Mouse (Mus musculus) adrenal gland, postnatal 10 days (tissue): Measurements from ENCODE around the gene Glis1. TPM values are rescaled to one million over a fixed set of nuclear protein-coding genes. Genes with fewer than 3 reads are reported as not detected.

Source experiments
- DNase-seq: peaks from one replicate; pipeline ENCODE4 v3.0.0; 2021; ENCODE audit warnings: mixed read lengths
- long read RNA-seq, 2 experiments: library from polyadenylated mRNA; stranded (forward); transcript quantifications; one replicate each; pipeline ENCODE4 v2.0.0; 2021
- total RNA-seq, 2 experiments: library from RNA; stranded (reverse); gene quantifications; 2 replicates each; pipeline ENCODE4 v1.2.3; 2021

Gene Glis1
- under 1 TPM; 0.27 to 0.73 TPM for total RNA-seq
- long read RNA-seq, experiment 1 = 0 reads
- long read RNA-seq, experiment 2 = 0 reads

DNA sequence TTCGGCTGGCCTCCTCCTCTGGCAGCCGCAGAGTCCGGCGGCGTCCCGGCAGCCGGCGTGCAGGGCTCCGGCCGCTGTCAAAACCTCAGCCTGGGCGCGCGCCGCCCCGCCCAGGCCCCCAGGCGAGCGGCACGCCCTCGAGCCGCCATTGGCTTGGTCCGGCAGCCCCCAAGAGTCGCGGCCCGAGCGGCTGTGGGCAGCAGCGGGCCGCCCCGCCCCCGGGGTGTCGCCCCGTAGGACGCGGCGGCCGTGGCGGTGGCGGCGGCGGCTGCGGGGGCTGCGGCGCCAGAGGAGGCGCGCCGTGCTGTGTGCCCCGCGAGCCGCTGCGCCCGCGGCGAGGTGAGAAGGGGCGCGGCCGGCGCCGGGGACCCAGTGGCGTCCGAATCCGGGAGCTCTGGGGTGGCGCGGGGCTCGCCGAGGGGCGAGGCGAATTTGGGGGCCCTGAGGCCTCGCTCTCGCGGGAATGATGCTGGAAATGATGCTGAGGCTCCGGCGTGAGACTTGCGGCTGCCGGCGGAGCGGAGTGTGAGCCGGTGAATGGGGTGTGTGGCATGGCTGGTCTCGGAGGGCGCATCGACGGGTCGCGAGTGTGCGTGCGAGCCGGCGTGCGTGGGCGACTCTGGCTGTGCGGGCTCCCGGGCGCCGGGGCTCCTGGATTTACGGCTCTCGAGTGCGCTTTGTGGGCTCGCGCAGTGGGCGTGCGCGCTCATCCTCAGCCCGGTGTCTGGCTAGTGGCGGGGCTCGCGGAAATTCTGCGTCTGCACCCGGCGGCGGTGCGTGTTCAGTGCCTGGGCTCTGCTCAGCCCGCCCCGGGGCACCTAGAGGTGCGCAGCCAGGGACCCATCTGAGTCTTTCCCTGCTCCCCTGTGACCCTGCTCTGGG is at the start of gene Glis1:
Gene Glis1 (plus strand): TSS at position 236 of the 882 bp plus-strand sequence.
- DNase-seq = peak; percentile 85

DNA sequence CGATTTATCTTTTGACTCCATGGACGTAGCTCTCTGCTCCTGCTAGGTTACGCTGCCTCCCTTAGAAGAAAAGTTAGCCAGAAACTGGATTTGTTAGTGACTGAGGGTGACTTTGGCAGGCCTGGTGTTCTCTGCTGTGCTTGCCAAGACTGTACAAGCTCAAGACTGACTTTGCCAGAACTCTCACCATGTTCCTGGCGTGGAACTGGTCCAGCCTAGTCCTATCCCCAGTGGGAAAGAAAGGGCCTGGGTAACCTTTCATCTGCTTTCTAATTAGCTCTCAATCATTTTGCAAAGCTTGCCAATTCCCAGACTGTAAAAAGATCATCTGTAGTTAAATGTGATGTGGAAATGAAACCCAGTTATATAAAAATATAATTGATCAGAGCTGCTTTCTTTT is 47.4 kb upstream of the Glis1 start:
- DNase-seq = peak; percentile 59

DNA sequence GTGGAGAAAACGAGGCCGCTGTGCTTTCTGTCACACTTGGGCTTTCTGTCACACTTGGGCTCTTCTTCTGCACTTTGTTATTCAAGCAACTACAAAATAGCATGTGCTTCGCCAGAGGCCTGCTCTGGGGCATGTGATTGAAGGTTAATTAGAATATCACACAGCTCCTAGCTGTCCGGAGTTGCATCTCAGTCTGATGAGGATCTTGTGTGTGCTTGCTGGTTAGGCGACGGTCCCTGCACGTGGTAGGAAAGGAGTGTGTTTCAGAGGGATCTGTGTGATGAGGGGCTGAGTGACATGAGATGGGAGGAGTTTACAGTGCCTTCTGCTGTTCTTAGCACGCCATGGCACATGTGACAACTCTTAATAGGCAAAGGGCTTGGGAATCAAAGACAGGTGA is 46.9 kb upstream of the Glis1 start:
- DNase-seq = no peak

DNA sequence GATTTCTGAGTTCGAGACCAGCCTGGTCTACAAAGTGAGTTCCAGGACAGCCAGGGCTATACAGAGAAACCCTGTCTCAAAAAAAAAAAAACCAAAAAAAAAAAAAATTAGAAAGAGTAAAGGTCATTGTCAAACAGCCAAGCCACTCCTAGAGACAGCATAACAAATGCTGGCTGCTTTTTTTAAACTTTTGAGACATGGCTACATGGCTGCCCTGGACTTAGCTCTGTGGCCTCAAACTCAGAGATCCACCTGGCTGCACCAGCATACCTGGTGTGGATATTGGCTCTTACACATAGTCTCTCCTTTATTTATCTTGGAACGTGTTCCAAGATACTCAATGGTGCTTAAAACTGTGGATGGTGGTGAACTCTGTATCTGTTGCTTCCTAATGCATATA is 46.1 kb upstream of the Glis1 start:
- DNase-seq = no peak

DNA sequence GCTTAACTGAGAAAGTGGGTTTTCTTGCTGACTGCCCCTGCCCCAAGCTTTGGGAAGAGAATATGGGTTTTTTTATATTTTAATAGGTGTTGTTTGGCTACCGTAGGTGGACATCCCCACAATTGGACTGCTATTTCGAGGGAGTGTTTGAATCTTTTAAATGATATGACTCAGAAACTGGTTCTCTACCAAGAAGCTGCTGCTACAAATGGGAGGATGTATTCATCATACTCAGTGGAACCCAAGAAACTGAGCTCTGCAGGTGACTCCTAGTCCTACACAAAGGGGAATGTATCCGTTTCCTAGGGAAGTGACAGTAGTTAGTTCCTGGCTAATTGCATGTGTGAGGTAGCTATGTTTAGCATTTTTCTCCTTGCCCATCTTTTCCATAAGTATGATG is 45.0 kb upstream of the Glis1 start:
- DNase-seq = no peak

DNA sequence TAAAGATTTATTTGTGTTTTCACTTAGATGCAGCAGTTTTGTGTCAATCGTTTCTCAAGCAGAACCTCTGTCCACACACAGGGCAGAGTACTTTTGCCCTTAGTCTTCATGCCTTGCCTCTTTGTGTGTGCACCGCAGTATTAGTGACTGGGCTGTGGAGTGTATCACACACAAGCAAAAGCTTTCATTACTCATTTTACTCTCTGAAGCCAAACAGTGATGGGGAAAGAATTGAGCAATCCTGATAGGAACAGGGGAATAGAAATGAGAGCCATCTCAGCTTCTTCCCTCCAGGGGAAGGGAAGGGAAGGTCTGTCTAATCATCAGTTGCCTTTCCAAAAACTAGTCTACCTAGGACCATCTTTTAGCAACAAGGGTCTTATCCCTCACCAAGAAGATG is 40.6 kb upstream of the Glis1 start:
- DNase-seq = no peak

DNA sequence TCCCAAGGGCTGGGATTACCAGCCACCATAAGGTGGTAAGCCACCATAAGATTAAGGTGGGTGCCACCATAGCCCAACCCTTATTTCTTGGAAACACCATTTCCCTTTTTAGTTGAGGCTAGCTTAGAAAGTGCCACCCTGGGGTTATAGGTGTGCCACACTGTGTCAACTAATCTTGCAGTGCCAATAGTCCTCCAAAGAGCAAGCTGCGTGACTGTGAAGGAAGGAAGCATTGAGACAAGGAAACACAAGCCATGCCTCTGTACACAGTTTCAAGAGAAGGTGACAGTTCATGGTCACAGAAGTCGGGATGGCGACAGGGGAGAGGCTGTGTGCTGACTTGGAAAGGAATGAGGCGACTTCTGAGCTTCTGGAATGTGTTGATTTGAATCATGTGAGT is 14.2 kb upstream of the Glis1 start:
- no peak for DNase-seq

DNA sequence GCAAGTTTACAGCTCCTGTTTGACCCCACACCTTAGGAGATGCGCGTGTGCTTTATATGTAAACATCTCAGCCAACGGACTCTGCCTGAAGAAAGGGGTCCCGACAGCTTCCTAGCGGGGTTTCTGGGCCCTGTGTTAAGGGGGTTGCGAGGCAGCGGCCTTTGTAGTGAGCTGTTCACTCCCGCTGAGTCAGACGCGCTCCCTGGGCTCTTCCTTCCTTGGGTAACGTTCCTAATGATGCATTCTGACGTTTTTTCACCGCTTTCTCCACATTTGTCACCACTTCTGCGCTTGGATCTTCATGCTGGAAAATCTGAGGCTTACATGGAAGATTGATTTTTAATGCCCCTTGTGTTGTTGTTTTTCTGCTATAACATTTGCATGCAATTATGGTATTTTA is 12.7 kb upstream of the Glis1 start:
- no peak for DNase-seq

DNA sequence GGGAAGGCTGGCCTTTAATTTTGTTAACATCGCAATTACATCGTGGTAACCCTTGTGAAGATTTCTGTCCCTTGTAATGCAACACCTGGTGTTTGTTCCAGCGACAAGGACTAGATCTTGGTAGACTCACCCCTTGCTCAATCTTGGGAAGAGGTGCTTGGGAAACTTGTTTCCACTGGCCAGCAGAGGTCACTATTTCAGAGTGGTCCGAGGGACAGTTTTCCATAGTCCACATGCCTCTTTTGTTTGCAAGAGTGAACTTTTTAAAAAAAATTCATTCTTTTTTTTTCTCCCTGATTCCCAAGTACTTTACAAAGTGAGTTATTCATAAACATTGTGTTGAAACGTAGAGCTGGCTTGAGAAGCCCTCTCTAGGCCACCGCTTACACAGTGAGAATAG is 12.2 kb upstream of the Glis1 start:
- peak; percentile 61 for DNase-seq

DNA sequence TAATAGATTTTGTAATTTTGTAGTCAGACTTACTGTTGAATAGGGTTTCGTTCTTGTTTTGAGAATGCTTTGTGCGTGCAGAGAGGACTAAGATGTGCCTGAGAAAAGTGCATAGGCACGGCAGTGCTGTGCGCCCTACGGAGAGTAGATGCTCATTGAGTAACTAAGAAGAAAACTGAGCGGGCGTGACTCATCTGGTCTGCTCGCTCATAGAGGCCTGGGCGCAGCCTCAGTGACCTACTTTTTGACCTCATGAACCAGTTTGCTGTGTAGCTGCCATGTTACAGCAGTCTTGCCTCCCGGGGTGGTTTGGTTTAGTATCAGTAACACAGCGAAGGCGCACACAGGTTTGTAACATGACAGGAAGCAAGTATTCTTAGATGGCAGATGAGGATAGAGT is 8.8 kb upstream of the Glis1 start:
- no peak for DNase-seq

DNA sequence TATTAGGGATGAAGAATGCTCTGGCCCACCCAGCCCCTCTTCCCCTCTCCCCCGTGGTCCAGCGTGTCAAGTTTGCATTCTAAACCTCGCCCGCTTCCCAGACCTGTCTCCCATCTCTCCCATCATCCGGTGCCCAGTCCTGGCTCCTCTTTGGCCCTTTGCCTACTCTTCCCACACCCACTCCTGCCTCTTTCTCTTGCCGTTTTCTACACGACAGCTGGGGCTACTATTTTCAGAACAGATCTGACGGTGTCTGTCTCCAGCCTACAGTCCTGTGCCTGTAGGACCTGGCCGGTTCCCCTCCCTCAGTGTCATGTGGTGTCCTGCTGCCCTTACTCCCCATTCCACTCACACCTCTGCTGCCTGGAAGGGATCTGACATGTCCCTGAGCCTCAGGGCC is 7.8 kb upstream of the Glis1 start:
- no peak for DNase-seq

DNA sequence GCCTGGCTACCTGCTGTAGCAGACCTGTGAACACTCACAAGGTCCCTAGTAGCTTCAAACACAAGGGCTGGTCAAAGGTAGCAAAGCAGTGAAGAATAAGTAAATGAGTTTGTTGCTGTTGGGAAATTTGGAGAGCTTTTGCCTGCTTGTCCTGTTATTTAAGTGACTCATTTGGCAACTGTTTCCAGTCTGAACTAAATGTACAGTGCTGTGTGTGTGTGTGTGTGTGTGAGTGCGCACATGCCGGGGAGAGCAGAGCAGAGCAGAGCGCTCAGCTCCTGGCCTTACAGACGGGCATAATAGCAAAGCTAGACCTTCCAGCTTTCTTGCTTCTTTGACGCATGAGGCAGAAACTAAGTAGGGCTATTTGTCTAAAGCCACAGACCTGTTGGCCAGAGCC is 1.7 kb upstream of the Glis1 start:
- peak; percentile 67 for DNase-seq

DNA sequence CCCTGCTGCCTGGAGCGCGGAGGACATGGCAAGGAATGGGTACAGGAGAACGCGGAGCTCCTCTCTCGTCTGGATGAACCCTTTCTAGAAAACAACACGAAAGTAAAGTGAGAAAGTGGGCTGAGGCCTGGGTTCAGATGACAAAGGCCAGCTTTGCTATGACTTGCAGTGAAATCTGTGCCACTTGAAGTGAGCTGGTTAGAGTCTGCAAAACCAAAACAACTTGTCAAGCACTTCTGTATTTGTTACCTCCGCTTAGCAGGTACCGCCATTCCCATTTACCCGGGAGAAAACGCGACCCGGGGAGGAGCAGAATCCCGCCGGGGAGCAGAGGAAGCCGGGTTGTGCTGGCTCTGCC is 414 bp upstream of the Glis1 start:
- DNase-seq = no peak

DNA sequence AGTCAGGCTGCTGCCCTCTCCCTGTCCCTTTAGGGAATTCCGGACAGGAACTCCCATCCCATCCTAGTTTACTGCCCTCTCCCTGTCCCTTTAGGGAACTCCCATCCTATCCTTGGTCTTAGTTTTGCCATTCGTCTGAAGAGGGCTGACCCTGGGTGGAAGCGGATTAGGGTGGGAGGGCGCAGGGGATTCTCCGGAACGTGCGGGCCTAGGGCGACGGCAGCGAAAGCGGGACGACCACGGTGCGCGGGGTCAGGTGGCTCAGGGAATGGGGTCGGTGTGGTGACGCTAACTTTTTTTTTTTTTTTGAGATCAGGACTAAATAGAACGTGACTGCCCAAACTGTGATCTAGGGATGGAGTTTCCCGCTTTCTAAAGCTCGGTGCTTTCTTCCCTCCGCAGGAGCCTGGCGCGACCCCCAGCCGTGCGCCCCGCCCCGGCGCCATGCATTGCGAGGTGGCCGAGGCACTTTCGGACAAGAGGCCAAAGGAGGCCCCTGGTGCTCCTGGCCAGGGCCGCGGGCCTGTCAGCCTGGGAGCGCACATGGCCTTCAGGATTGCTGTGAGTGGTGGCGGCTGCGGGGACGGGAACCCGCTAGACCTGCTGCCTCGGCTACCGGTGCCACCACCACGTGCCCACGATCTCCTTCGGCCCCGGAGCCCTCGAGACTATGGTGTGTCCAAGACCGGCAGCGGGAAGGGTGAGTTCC is 1.0 kb downstream of the Glis1 start:
- no peak for DNase-seq

DNA sequence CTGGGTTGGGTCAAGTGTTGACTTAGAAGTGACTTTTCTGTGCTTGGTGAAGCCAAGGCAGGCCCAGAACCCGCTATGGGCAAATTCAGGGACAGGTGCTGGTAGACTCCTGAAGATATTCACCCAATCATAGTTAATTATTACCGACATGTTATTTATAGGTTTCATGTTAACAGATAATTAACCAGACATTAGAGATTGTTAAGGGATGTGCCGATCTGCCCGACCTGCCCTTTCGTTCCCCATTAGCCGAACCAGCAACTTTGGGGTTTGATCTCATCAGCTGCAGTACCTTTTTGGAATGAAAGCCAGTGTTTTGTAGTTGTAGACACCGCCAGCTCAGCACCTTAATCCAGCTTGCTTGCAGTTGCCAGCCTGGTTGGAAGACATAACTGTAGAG is 2.1 kb downstream of the Glis1 start:
- no peak for DNase-seq

DNA sequence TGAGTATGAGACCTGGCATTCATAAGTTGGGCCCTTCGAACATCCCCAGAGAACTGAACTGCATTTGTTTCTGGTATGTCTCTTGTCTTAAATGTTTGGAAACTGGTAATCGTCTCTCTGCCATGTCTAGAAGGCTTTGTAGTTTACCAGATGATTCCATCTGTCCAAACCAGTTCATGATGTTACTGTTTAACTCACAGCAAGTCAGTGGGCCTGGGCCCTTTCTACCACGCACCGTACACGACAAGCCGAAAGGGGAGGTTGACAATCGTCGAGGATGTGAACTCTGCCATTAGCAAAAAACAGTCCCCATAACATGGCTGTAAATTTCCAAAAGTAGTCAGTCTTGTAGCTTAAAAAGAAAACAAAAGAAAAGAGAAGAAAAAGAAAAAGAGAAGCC is 4.3 kb downstream of the Glis1 start:
- DNase-seq = no peak

DNA sequence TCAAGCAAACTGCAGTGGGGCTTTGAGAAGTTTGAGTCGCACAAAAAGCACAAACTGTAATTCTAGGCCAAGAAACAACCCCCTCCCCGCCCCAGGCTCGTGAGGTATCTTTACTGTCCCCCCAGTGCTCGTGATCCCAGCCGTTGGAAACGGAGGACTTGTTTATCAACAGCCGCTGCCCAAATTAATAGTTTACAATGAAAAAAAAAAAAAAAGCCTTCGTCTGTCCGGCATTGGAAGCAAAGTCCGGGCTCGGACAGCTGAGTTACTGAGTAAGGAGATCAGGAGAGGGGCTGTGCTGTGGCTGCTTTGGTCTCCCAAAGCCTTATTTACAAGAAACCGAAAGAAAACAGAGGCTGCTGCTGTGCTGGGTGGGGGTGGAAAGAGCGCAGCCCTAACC is 5.9 kb downstream of the Glis1 start:
- no peak for DNase-seq

DNA sequence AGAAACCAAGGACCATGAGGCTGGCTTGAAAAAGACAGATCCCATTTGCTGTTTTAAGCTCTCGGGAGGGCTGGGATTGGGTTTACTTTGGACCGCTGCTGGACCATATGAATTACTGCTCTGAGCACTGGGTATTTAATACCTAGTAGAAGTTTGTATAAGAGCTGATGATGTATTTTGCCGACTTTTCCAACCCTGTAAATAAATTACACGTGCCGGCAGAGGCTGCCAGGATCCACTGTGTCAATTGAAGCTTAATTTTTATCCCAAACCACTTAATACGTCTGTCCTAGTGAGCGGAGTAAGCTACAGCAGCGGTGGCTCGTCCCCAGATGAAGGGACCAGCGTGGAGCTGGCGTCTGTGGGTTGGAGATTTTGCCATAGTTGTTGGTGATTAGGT is 7.9 kb downstream of the Glis1 start:
- DNase-seq = no peak

DNA sequence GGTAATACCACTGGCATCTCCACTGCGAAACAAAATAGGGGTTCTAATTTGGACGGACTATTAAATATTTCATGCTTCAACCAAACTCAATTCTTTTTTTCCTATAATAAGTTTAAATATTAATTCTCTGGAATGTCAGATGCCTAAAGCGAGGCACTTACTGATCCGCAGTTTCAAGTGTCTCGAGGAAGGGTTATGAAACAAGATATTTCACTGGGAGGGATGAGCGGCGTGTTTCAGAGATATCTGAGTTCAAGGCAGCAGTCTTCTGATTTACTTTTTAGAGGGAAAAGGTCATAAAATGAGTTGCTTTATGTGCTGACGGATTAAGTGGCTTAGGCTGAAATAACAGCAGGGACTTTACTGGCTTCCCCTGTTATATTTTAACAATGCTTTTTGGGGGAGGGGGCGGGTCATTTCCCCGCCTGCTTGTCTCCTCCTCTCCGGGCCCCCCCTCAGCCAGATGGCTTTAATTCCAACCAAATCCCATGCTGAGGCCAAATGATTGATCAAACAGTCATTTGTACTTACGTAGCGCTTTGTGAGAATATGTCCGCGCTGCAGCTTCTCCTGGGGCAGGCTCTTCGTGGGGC is 8.6 kb downstream of the Glis1 start:
- no peak for DNase-seq

DNA sequence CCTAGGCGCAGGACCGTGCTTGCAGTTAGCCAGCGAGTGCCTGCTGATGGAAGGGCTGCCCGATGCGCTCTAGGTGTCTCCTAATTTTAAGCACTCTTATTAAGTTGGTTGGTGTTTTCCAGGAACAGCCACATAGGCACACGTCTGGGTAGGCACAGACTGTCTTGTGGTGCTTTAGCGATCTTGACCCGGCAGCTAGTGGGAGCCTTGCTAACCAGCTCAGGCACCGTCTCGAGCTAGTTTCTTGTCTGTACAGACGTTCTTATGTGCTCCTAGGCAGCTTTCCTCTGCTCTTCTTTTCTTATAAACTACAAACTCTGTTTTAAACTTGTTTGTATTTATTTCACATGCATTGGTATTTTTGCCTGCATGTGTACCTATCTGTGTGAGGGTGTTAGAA is 9.2 kb downstream of the Glis1 start:
- DNase-seq = no peak

DNA sequence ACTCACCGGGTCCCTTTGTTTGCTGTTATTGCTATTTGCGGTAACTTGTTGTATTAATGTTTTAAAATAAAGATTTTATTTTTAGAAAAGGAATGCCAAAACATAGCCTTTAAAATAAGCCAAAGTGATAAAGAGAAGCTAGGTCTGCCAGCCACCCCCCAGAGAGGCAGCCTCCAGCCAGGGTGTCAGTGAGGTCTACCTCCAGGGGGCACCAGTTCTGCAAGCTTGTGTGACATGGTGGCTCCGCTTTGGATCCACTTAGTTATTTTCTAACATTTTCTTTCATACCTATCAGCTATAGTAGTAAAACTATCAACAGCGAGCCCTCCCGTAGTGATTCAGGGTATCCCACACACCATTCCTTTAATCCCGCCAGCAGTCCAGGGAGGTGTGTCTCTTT is 14.1 kb downstream of the Glis1 start:
- peak; percentile 40 for DNase-seq

DNA sequence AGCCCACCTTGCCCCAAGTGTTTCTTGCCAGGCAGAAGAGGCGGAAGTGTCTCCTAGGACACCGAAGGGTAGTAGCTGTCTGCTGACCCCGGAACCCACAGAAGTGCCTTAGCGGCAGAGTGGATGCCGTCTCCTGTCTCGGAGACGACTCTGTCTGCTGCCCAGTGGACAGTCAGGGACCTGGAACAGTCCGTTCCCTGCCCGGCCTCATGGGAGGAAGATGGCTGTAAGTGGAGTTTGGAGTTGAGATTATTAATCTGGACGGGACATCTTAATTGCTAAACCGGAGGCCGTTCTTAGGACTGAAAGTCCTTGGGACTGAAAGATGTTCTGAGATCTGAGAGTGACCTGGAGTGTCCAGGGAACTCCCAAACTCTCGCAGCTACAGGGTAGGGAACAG is 15.1 kb downstream of the Glis1 start:
- no peak for DNase-seq

DNA sequence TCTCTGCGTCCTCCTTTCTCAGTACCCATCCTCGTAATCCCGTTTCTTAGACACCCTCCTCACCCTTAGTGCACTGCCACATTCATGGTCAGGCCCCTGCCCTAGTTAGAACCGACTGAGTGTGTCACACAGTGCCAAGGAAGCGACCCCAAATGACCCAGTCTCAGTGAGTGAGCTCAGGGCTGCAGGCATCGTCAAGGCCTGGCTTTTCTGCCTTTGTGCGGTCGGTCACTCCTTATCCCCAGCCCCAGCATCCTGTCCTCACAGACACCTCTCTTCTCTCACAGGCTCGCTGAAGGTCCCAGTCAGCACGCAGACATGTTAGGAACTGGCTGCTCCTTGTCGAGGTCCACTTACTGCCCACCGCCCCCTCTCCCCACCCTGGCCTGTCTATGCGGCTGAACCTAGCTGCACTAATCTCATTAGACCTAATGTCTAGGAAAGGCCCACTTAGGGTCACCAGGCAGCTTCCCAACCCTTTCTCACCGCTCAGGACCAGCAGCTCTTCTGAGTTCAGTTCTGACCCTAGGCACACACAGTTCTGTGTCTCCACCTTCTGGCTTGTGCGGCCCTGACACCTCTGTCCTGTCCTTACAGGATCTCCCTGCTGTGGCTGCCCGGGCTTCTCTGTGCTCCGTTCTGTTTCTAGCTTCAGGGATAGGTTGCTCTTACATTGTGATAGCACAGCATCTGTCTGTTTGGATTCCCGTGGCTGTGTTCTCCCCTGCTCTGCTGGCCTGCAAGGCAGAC is 18.1 kb downstream of the Glis1 start:
- DNase-seq = no peak
